Mouse (Mus musculus): ENCODE data around the gene H2-M10.6.

H2-M10.6 gene

DNA sequence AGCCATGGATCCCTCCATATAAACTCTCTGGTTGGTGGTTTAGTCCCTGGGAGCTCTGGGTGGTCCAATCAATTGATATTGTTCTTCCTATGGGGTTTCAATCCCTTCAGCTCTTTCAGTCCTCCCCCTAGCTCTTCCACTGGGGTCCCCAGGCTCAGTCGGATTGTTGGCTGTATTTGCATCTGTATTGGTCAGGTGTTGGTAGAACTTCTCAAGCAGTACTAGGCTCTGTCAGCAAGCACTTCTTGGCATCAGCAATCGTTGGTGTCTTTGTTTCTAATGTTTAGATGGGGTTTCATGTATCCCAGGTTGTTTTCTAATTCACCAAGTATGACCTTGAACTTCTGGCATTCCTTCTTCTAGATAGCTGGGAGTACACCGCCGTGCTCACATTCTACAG is 20.7 kb downstream of the H2-M10.6 start:
- Histone ChIP-seq H3K27me3 (ENCODE audit: control insufficient read depth, insufficient read depth, low read length, poor library complexity, severe bottlenecking) (no peaks in the 10 kb centered on the region), H3K36me3 (ENCODE audit: control insufficient read depth, insufficient read depth, low read length, poor library complexity, severe bottlenecking) (no peaks in the 10 kb centered on the region)
- DNase-seq (ENCODE audit: low read depth, low spot score): no peak

DNA sequence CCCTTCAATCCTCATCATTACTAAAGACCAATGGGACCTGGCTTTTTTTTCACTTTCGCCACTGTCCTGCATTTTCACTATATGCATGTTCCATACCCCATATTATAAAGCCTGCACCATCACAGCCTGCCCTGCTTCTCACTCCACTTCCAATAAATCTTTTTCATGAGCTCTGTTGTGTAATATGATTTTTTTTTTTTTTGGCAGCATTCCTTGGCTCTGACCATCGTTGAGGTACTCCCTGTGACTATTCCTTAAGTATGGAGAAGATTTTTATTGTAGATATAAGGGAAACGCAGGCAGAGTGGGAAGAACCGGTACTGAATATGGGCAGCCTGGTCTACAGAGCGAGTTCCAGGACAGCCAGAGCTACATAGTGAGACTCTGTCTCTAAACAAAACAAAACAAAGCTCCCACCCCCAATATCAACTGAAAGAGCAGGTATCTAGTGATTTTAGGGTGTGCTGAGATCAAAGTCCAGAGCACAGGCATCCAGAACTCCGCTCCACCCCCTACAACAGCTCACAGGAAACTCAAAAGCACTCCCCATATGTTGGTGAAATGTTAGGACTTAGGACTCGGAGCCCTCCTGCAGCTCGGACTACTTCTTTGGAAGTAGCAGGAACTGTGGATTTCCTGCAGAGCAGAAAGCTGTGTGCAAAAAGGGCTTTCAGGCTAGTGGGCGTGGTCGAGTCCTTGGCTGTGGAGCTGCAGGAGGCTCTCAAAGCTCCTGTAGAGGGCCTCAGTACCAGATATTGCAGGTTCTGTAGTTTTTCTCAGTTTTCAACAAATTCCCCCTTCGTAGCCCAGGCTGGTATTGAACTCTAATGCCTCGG is 23.8 kb downstream of the H2-M10.6 start:
- H3K36me3 ChIP-seq (ENCODE audit: control insufficient read depth, insufficient read depth, low read length, poor library complexity, severe bottlenecking): 0 out of 2 replicates have a peak, but pooled peaks cover 2% of the 10 kb centered on the region
- peak; percentile 69 for DNase-seq (ENCODE audit: low read depth, low spot score)
- no peaks in the 10 kb centered on the region for H3K27me3 ChIP-seq (ENCODE audit: control insufficient read depth, insufficient read depth, low read length, poor library complexity, severe bottlenecking)

DNA sequence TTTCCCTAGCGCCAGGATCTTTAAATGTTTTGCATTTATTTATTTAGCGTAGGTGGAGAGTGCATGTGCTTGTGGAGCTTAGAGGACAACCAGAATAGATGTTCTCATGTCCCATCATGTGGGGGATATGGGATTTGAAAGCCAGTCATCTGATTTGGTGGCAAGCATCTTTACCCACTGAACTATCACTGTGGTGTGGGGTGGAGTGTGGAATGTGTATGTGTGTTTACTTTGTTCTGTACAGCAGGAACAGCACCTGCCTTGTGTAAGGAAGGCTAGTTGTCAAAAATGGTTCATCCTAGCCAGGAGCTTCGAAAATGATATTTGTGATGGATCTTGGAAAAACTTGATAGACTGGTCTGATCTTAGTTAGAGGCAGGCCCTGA is 24.4 kb downstream of the H2-M10.6 start:
- 0 out of 2 replicates have a peak, but pooled peaks cover 2% of the 10 kb centered on the region for H3K36me3 ChIP-seq (ENCODE audit: control insufficient read depth, insufficient read depth, low read length, poor library complexity, severe bottlenecking)
- no peak for DNase-seq (ENCODE audit: low read depth, low spot score)

DNA sequence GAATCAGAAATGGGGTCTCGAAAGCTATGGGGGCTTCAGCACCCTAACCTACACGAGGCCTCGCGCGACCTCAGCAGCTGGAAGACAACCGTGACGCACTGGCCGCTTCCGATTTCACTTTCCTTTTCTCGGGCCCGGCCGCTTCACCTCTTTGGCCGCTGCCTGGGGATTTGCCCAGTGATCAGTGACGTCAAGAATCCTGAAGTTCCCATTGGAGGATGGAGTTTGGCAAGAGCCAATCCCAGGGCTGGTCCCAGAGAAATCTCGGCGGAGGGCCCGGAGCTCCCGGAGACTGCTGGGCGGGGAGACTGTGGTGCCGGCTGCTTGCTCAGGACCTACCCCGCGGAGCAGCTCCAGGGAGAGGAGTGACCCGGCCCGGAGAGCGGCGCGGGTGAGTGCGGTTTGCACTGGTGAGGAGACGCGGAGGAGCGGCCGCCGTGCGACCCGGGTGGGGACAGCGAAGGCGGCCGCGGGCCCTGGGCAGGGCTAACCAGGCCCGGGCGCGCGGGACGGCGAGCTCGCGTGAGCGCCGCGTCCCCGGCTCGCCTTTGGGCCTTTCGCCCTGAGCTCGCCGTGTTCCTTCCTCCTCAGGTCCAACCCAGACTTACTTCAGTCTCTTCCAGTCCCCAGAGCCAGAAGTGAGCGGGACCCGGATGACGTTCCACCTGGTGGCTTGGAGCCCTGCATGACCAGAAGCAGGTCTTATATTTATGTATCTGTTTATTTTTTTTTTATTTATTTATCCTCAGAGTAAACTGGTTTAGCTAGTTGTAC is 25.1 kb downstream of the H2-M10.6 start, which contains the start of gene Trim26:
Gene Trim26 (plus strand): TSS at position 261 of the 774 bp plus-strand sequence.
- Histone ChIP-seq H3K27me3 (ENCODE audit: control insufficient read depth, insufficient read depth, low read length, poor library complexity, severe bottlenecking) (no peaks in the 10 kb centered on the region), H3K36me3 (ENCODE audit: control insufficient read depth, insufficient read depth, low read length, poor library complexity, severe bottlenecking) (0 out of 2 replicates have a peak, but pooled peaks cover 2% of the 10 kb centered on the region)
- peak; percentile 99 for DNase-seq (ENCODE audit: low read depth, low spot score)

More for the DNA sequence above, 24.4 kb downstream of the H2-M10.6 start:
- H3K27me3 ChIP-seq (ENCODE audit: control insufficient read depth, insufficient read depth, low read length, poor library complexity, severe bottlenecking): no peaks in the 10 kb centered on the region

DNA sequence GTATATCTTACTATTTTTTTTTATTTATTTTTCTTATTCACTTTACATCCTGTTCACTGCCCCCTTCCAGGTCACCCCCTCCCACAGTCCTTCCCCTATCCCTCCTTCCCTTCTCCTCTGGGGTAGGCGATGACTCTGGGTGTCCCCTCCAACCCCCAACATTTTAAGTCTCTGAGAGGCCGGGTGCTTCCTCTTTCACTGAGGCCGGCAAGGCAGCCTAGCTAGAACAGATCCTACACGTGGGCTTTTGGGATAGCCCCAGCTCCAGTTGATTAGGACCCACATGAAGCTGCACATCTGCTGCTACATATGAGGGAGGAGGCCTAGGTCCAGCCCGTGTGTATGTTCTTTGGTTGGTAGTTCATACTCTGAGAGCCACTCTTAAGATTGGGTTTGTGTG is 27.0 kb downstream of the H2-M10.6 start:
- no peak for DNase-seq (ENCODE audit: low read depth, low spot score)
- Histone ChIP-seq H3K27me3 (ENCODE audit: control insufficient read depth, insufficient read depth, low read length, poor library complexity, severe bottlenecking) (no peaks in the 10 kb centered on the region), H3K36me3 (ENCODE audit: control insufficient read depth, insufficient read depth, low read length, poor library complexity, severe bottlenecking) (0 out of 2 replicates have a peak, but pooled peaks cover 3% of the 10 kb centered on the region)

DNA sequence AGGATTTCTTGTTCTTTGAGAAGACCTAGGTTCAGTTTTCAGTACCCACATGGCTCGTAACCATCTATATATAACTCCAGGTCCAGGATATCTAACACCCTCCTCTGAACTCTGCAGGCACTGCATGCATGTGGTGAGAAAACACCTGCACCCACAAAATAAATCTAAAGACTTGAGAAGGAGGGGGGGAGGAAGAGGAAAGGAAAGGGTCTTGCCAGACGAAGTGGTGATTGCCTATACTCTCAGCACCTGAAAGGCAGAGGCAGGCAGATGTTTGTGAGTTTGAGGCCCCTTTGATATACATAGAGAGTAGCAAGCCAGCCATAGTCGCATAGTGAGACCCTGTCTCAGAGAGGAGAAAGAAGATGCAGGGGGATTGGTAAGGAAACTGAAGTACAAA is 28.0 kb downstream of the H2-M10.6 start:
- DNase-seq (ENCODE audit: low read depth, low spot score): no peak

DNA sequence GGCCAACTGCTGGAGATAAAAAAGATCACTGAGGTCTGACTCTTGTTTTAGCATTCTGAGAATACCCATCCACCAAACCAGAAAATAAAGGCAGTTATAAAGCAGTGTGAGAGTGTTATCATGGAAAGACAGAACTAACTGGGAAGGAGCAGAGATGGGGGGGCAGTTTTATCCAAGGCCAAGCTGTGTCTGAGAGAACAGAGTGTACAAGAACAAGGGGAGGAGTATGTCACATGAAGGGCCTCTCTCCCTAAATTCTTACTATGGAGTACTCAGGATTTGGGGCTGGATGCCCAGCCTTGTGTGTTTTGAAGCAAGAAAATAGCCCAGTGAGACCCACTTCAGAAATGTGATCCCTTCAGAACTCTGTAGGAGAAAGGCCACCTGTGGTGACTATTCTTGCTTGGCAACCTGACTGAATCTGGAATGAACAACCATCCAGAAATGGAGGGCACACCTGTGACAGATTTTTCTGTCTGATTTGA is 29.0 kb downstream of the H2-M10.6 start:
- no peak for DNase-seq (ENCODE audit: low read depth, low spot score)
- H3K27me3 ChIP-seq (ENCODE audit: control insufficient read depth, insufficient read depth, low read length, poor library complexity, severe bottlenecking): no peaks in the 10 kb centered on the region
- H3K36me3 ChIP-seq (ENCODE audit: control insufficient read depth, insufficient read depth, low read length, poor library complexity, severe bottlenecking): peaks cover 5% of the 10 kb centered on the region; the same call in 1 of the 2 replicates

More for the DNA sequence above, 28.0 kb downstream of the H2-M10.6 start:
- 0 out of 2 replicates have a peak, but pooled peaks cover 3% of the 10 kb centered on the region for H3K36me3 ChIP-seq (ENCODE audit: control insufficient read depth, insufficient read depth, low read length, poor library complexity, severe bottlenecking)
- H3K27me3 ChIP-seq (ENCODE audit: control insufficient read depth, insufficient read depth, low read length, poor library complexity, severe bottlenecking): no peaks in the 10 kb centered on the region

DNA sequence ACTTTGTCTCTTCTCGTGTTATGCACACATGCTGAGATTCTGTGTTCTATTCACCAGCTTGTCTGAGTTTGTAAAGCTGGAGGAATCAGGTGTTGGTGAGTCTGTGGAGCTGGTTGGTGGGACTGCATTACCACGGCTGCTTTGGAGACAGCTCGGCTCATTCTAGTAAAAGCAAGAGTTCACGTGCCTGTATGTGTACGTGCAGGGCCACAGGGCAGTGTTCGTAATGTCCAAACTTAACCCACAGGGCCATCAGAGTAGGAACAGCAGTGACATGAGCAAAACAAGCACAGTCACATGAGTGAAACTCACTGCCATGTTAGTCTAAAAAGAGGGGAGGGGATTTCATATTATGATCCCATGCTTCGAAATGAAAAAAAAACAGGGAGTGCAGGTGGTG is 31.7 kb downstream of the H2-M10.6 start:
- no peak for DNase-seq (ENCODE audit: low read depth, low spot score)
- Histone ChIP-seq H3K27me3 (ENCODE audit: control insufficient read depth, insufficient read depth, low read length, poor library complexity, severe bottlenecking) (no peaks in the 10 kb centered on the region), H3K36me3 (ENCODE audit: control insufficient read depth, insufficient read depth, low read length, poor library complexity, severe bottlenecking) (peaks cover 3% of the 10 kb centered on the region; the same call in 1 of the 2 replicates)

DNA sequence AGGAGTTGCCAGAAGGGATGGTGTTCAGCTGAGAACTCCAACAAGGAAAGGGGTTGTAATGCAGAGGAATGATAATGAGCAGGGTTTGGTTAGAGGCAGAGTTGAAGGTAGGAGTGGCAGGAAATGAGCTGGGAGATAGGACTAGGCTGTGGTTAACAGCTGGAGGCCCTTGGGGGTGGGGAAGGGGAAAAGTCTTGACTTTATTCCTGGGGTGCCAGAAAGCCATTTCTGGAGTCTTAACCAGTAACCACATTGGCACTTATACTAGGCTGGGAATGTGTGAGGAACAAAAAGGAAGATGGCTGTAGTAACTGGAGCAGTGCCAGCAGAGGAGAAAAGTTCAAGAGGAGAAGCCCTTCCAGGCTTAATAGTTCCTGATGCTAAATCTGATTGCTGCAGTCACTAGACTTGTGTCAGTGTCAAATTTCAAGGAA is 32.3 kb downstream of the H2-M10.6 start:
- Histone ChIP-seq H3K27me3 (ENCODE audit: control insufficient read depth, insufficient read depth, low read length, poor library complexity, severe bottlenecking) (no peaks in the 10 kb centered on the region), H3K36me3 (ENCODE audit: control insufficient read depth, insufficient read depth, low read length, poor library complexity, severe bottlenecking) (peaks cover 5% of the 10 kb centered on the region; the same call in 1 of the 2 replicates)
- no peak for DNase-seq (ENCODE audit: low read depth, low spot score)

DNA sequence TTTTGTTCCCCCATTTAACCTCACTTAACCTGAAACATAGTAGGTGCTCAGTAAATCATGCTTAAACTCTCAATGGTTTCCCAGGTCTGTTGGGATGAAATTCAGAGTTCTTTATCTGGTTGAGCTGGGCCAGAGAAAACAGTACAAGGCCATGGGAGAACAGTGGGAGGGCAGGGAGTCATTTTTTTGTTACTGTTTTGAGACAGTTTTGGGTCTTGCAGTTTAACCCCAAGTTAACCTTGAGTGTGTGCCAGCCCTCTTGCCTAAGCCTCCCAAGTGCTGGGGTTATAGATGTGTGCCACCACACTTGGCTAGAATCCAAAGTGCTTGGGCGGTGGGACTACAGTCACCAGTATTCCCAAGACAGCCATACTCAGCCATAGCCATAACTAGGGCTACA is 32.8 kb downstream of the H2-M10.6 start:
- peaks cover 5% of the 10 kb centered on the region; the same call in 1 of the 2 replicates for H3K36me3 ChIP-seq (ENCODE audit: control insufficient read depth, insufficient read depth, low read length, poor library complexity, severe bottlenecking)
- no peaks in the 10 kb centered on the region for H3K27me3 ChIP-seq (ENCODE audit: control insufficient read depth, insufficient read depth, low read length, poor library complexity, severe bottlenecking)
- DNase-seq (ENCODE audit: low read depth, low spot score): no peak

DNA sequence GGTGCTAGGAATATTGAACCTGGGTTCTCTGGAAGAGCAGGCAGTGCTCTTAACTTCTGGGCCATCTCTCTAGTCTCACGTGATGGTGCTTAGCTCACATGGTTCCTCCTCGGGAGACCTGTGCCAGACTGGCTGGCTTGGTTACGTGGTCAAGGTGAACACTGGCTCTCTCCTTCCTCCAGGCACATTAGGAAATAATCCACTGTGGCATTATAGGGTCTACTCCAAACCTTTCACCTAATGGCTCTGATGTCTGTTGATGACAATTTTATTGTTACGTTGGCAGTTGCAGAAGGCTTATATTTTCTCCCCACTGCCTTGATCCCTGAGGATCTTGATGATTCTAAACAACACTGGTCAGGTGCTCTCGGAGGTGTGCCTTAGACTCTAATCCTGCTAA is 36.9 kb downstream of the H2-M10.6 start:
- Histone ChIP-seq H3K36me3 (ENCODE audit: control insufficient read depth, insufficient read depth, low read length, poor library complexity, severe bottlenecking) (peaks cover 11% of the 10 kb centered on the region), H3K27me3 (ENCODE audit: control insufficient read depth, insufficient read depth, low read length, poor library complexity, severe bottlenecking) (no peaks in the 10 kb centered on the region)
- no peak for DNase-seq (ENCODE audit: low read depth, low spot score)

DNA sequence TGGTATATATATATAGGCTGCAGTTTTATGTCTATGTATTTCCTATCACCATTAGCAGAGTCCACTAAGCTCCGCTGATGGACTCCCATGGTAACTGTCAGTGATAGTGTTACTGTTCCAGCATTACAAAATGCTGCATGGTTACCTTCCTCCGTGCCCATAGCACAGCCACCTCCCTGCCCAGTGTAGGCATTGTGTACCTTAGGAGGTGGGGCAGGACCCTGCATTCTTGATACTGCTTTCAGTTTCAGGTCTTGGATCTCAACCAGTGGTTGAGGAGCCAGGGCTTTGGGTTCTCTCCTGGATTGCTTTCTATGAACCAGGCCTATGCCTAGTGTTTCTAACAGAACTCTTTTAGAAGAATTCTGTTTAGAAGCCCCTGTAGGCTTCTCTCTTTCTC is 38.0 kb downstream of the H2-M10.6 start:
- no peak for DNase-seq (ENCODE audit: low read depth, low spot score)
- Histone ChIP-seq H3K27me3 (ENCODE audit: control insufficient read depth, insufficient read depth, low read length, poor library complexity, severe bottlenecking) (no peaks in the 10 kb centered on the region), H3K36me3 (ENCODE audit: control insufficient read depth, insufficient read depth, low read length, poor library complexity, severe bottlenecking) (peaks cover 11% of the 10 kb centered on the region)

DNA sequence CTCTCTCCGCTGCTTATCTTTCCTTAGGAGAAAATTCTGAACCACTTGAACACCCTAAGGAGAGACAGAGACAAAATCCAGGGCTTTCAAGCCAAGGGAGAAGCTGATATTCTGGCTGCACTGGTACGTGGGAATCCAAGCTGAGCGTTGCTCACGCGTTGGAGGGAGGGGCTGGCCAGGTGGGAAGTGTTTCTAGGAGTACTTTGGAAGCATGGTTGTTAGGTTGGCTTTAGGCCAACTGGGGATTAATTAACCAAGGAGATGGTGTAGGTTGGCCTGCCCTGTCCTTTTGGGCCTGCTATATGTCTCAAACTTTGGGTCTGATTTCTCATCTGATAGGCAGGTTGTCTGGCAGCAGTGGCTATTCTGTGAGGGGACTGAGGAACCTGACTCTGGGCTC is 39.2 kb downstream of the H2-M10.6 start:
- Histone ChIP-seq H3K36me3 (ENCODE audit: control insufficient read depth, insufficient read depth, low read length, poor library complexity, severe bottlenecking) (peaks cover 12% of the 10 kb centered on the region), H3K27me3 (ENCODE audit: control insufficient read depth, insufficient read depth, low read length, poor library complexity, severe bottlenecking) (no peaks in the 10 kb centered on the region)
- no peak for DNase-seq (ENCODE audit: low read depth, low spot score)

DNA sequence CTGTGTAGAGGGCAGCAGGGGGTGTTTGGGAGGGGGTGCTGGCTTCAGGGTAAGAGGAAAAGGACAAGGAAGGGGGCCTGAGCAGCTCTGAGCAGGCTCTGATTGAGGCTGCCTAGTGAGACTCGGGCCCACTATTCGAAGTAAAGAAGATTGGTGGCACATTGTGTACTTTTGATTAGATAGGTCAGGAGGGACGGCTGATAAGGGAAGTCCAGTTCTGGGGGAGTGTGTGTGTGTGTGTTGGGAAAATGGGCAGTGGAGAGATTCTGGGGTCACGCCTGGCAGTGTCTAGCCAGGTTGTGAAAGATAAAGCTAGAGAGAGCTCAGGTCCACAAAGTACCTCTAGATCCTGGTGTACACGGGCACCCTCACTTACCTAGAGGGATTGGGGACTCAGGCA is 39.7 kb downstream of the H2-M10.6 start:
- Histone ChIP-seq H3K36me3 (ENCODE audit: control insufficient read depth, insufficient read depth, low read length, poor library complexity, severe bottlenecking) (peaks cover 15% of the 10 kb centered on the region), H3K27me3 (ENCODE audit: control insufficient read depth, insufficient read depth, low read length, poor library complexity, severe bottlenecking) (no peaks in the 10 kb centered on the region)
- no peak for DNase-seq (ENCODE audit: low read depth, low spot score)

DNA sequence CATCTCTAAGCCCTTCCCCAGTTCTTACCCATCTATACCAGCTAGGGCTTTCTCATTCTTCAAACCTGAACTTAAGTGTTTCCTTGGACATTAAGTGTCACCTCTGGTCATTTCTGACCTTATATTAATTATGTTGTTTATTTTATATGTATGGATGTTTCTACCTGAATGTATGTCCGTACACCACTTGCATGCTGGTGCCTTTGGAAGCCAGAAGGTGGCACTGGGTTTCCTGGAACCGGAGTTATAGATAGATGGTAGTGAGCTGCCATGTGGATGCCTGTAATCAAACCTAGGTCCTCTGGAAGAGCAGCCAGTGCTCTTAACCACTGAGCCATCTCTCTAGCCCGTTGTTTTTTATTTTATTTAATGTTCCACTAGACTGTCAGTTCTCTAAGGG is 43.5 kb downstream of the H2-M10.6 start:
- no peak for DNase-seq (ENCODE audit: low read depth, low spot score)
- H3K36me3 ChIP-seq (ENCODE audit: control insufficient read depth, insufficient read depth, low read length, poor library complexity, severe bottlenecking): peaks cover 27% of the 10 kb centered on the region
- H3K27me3 ChIP-seq (ENCODE audit: control insufficient read depth, insufficient read depth, low read length, poor library complexity, severe bottlenecking): no peaks in the 10 kb centered on the region

All from splenic B cell, adult 2 months (primary cell).